Mouse (Mus musculus) embryonic fibroblast, embryonic 13.5 days (primary cell): Measurements from ENCODE around the gene Suclg1.

Experiments used
- CTCF ChIP-seq: IDR thresholded peaks from 2 replicates; pipeline ENCODE4 v1.5.1; 2011; ENCODE audit warnings: mild to moderate bottlenecking, control low read depth, low read length, moderate library complexity, borderline replicate concordance; ENCODE audit not compliant: insufficient read depth
- POLR2A ChIP-seq: IDR thresholded peaks from 2 replicates; pipeline ENCODE4 v1.6.1; 2011; ENCODE audit warnings: low read depth, mild to moderate bottlenecking, control low read depth, low read length, moderate library complexity

DNA sequence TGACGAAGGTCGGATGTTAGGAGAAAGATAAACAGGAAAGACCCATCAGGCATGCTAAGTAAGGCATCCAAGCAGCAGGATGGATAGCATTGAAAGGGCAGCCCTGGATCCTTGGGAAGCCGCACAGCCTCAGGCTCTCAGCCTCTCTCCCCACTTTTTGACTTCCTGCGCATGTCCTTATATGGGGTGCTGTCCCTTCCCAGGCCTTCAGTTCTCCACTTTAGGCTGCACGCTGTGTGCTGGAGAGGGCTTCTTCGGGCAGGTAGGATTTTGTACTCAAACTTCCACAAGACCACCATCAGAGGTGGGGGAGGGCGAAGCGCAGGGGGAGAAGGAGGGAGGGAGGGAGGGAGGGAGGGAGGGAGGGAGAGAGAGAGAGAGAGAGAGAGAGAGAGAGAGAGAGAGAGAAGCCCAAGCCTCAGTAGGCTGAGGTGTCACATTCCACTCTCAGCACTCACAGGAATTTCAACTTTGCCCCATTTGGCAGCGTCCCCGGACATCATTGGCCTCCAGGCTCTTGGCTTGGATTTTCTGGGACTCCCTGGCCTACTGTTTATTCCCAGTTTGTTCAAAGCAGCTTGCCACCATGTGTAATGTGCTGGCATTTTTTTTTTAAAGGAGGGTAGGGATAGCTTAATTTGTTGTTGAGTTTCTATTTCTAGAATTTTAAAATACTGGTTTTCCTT is 25.2 kb upstream of the Suclg1 start:
- no peak for TF ChIP-seq POLR2A
- TF ChIP-seq CTCF = no peak
